Mouse (Mus musculus) E14TG2a.4 (cell line): ENCODE measurements around the gene Dnajc6.

Experiments used
- CTCF ChIP-seq: conservative IDR thresholded peaks from 2 replicates; pipeline ENCODE4 v1.5.1; 2014; ENCODE audit warnings: low read length
- NANOG ChIP-seq: IDR thresholded peaks from 2 replicates; pipeline ENCODE4 v1.6.1; 2014; ENCODE audit warnings: borderline replicate concordance, low read length, mixed read lengths
- POU5F1 ChIP-seq: IDR thresholded peaks from 2 replicates; pipeline ENCODE4 v1.6.1; 2014; ENCODE audit warnings: low read length, borderline replicate concordance

DNA sequence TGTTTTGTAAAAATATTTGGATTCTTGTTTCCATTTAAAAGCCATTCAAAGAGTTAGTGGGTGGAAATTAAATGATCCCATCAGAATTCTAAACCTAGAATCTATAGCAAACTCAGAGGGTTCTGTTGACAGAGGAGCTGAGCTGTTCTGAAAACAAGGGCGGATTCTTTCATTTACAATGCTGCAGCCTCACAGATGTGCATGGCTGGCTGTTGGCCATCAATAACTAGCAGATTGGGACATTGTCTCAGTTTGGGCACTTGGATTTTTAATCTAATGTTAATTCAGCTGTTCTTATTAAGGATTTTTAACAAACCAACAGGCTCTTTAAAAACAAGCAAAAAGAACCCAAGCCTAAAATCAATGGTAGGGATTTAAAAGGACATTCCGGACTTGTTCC is 75.7 kb downstream of the Dnajc6 start:
- TF ChIP-seq CTCF (no peak), POU5F1 (no peak), NANOG (no peak)
